Mouse (Mus musculus) embryonic fibroblast, embryonic 13.5 days (primary cell): ENCODE results near the gene C2cd5.

Experiments used
- CTCF ChIP-seq: IDR thresholded peaks from 2 replicates; pipeline ENCODE4 v1.5.1; 2011; ENCODE audit warnings: mild to moderate bottlenecking, control low read depth, low read length, moderate library complexity, borderline replicate concordance; ENCODE audit not compliant: insufficient read depth
- POLR2A ChIP-seq: IDR thresholded peaks from 2 replicates; pipeline ENCODE4 v1.6.1; 2011; ENCODE audit warnings: low read depth, mild to moderate bottlenecking, control low read depth, low read length, moderate library complexity

DNA sequence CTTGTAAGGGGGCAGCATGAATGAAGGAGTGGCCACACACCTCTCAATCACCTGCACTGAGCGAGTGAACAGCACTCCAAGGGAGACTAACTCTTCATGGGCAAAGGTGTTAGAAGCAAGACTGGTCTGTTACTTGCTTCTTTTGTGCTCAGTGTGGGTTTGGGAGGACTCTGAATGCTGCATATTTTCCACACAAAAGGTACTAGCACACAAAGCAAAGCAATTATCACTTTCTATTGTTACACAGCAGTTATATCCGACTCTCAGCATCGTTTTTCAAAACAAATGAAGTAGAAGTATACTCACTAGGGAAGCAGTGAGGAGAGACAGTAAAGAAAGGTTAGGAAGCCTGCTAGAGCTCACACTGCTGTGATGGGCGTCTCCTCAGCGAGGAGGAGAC lies 48.4 kb downstream of the C2cd5 start:
- TF ChIP-seq POLR2A (no peak), CTCF (no peak)
